Mouse (Mus musculus) liver, embryonic 14.5 days (tissue): ENCODE data around the gene Dpp6. TPM values are rescaled to one million over a fixed set of nuclear protein-coding genes. Genes with fewer than 3 reads are reported as not detected.
A peak's percentile ranks its signal among the peaks of the same experiment; 100 is the strongest.

ENCODE experiments used
- ATAC-seq: fragments of 200-750 bp; cut with Nextera tagmentation; 2 replicates; pipeline ENCODE4 v1.8.0; 2017; ENCODE audit warnings: moderate number of reproducible peaks, mild to moderate bottlenecking, moderate library complexity; ENCODE audit not compliant: insufficient read depth
- DNase-seq, 3 experiments: peaks; one replicate each; pipeline ENCODE4 v3.0.0-alpha.2; 2012 to 2013; ENCODE audit warnings: low read depth in 3 of 3, low spot score in 3 of 3
- H3K27ac ChIP-seq: fragments of 300-500 bp; sonication (generic); 2 replicates; pipeline ENCODE4 v1.5.1; 2014; ENCODE audit warnings: moderate library complexity, mild to moderate bottlenecking, control low read depth, inconsistent platforms
- H3K27me3 ChIP-seq: fragments of 300-500 bp; sonication (generic); 2 replicates; pipeline ENCODE4 v1.6.1; 2014; ENCODE audit warnings: mild to moderate bottlenecking, low read length, moderate library complexity; ENCODE audit not compliant: control insufficient read depth, insufficient read depth
- H3K36me3 ChIP-seq: fragments of 300-500 bp; sonication (generic); replicated peaks from 2 replicates; pipeline ENCODE4 v1.6.1; 2014; ENCODE audit warnings: low read depth; ENCODE audit not compliant: control insufficient read depth, insufficient read depth
- H3K4me1 ChIP-seq, 2 experiments: fragments of 200-500 bp in 1 of 2; fragments of 300-500 bp in 1 of 2; sonication (generic) in 1 of 2; replicated peaks; 2 replicates each; pipeline ENCODE4 v1.6.1; 2012 to 2014; ENCODE audit warnings: antibody characterized with exemption in 1 of 2, inconsistent platforms in 1 of 2, low read length in 1 of 2; ENCODE audit not compliant: control insufficient read depth in 2 of 2, insufficient read depth in 2 of 2
- H3K4me2 ChIP-seq: fragments of 300-500 bp; sonication (generic); 2 replicates; pipeline ENCODE4 v1.6.1; 2014; ENCODE audit warnings: low read depth, mild to moderate bottlenecking, control low read depth, moderate library complexity
- H3K4me3 ChIP-seq, 2 experiments: fragments of 200-500 bp in 1 of 2; fragments of 300-500 bp in 1 of 2; sonication (generic) in 1 of 2; 2 replicates each; pipeline ENCODE4 v1.5.1; 2012 to 2014; ENCODE audit warnings: low read depth in 2 of 2, low read length in 2 of 2, mild to moderate bottlenecking in 2 of 2, control low read depth in 1 of 2, inconsistent platforms in 1 of 2, moderate library complexity in 1 of 2; ENCODE audit not compliant: insufficient read depth in 1 of 2
- H3K9ac ChIP-seq: fragments of 300-500 bp; sonication (generic); replicated peaks from 2 replicates; pipeline ENCODE4 v1.6.1; 2014; ENCODE audit warnings: mild to moderate bottlenecking, control low read depth, moderate library complexity
- H3K9me3 ChIP-seq: fragments of 300-500 bp; sonication (generic); 2 replicates; pipeline ENCODE4 v1.6.1; 2016; ENCODE audit warnings: low read length, mixed read lengths; ENCODE audit not compliant: control insufficient read depth
- CTCF ChIP-seq: IDR thresholded peaks from 2 replicates; pipeline ENCODE4 v1.5.1; 2016; ENCODE audit warnings: antibody characterized with exemption, low read depth, control low read depth
- EP300 ChIP-seq: IDR thresholded peaks from 2 replicates; pipeline ENCODE4 v1.6.1; 2016; ENCODE audit warnings: antibody characterized with exemption, low read depth
- WGBS: fragments of 180-500 bp; shearing (Covaris S2); extraction: QIAGEN DNeasy Blood & Tissue Kit; methylation state at CpG from one replicate; pipeline ENCODE4 v1.1.7; 2014; ENCODE audit not compliant: insufficient replicate concordance; 5-methylcytosine and 5-hydroxymethylcytosine counted together
- polyA plus RNA-seq, 2 experiments: library from polyadenylated mRNA; depleted of rRNA in 1 of 2; stranded (reverse) in 1 of 2; unstranded in 1 of 2; fragments of >200 nt; fragmentation: Nextera tagmentation in 1 of 2; extraction: Ambion mirVana in 1 of 2; gene quantifications; 2 replicates each; pipeline versions ENCODE4 v1.2.1 to v1.2.3; 2012 to 2014

The Dpp6 gene
- polyA plus RNA-seq, 2 experiments, result 0.30 to 0.48 TPM

DNA sequence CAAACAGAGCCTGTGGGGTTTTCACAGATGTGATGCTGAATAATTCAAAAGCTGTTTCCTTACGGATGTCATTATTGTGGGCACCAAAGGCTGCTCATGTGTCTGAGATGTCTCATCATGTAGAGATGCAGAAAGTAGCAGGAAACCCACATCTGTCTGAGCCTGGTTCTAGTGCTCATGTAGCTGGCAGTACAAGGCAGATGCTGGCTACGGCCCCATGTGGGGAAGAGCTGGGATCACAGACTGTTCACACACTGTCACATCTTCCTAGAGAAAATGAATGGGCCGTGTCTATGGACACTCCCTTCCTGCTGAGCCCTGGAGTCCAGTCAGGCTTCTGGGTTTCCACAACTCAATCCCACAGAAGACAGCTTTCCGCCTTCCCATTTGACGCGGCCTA lies 885.5 kb downstream of the Dpp6 start:
- ATAC-seq (no peak), DNase-seq (no peak)
- Histone ChIP-seq H3K9ac (no peak overlapping the region), H3K9me3 (no peaks in the 10 kb centered on the region; the same call in 1 of the 2 replicates), H3K36me3 (no peaks in the 10 kb centered on the region), H3K4me2 (no peak overlapping the region), H3K27me3 (no peaks in the 10 kb centered on the region), H3K4me3 (no peak overlapping the region), H3K4me1 (peaks cover 13 to 14% of the 10 kb centered on the region in 2 experiments), H3K27ac (no peak overlapping the region)
- 69% methylated on average over 6 of the region's 6 CpGs for WGBS
- TF ChIP-seq EP300 (no peak), CTCF (no peak)

- Histone ChIP-seq H3K4me3 (no peak overlapping the region), H3K27me3 (no peaks in the 10 kb centered on the region), H3K27ac (no peak overlapping the region), H3K4me2 (no peak overlapping the region), H3K9me3 (no peaks in the 10 kb centered on the region; the same call in 1 of the 2 replicates), H3K36me3 (no peaks in the 10 kb centered on the region), H3K4me1 (peaks cover 36 to 39% of the 10 kb centered on the region in 2 experiments), H3K9ac (no peak overlapping the region)
- no peak for DNase-seq
- no peak for ATAC-seq
- TF ChIP-seq CTCF (peak; percentile 67), EP300 (no peak)
Observed at GRCm38 (mm10) chr5:27705020-27705419, 888.0 kb downstream of the Dpp6 start.

GRCm38 (mm10) chr5:27706551-27706950 lies 889.5 kb downstream of the Dpp6 start:
- no peaks in the 10 kb centered on the region for H3K27me3 ChIP-seq
- 42% methylated on average over 6 of the region's 6 CpGs for WGBS
- H3K4me1 ChIP-seq, result peaks cover 38 to 44% of the 10 kb centered on the region in 2 experiments
- no peaks in the 10 kb centered on the region for H3K36me3 ChIP-seq
- TF ChIP-seq CTCF, result no peak
- TF ChIP-seq EP300, result no peak
- no peaks in the 10 kb centered on the region; the same call in 1 of the 2 replicates for H3K9me3 ChIP-seq
- peak overlapping the region; percentile 90 for H3K27ac ChIP-seq
- ATAC-seq (no peak), DNase-seq (no peak)
- H3K9ac ChIP-seq, result no peak overlapping the region
- peak overlapping the region; percentile 82 for H3K4me2 ChIP-seq
- H3K4me3 ChIP-seq, result no peak overlapping the region

DNA sequence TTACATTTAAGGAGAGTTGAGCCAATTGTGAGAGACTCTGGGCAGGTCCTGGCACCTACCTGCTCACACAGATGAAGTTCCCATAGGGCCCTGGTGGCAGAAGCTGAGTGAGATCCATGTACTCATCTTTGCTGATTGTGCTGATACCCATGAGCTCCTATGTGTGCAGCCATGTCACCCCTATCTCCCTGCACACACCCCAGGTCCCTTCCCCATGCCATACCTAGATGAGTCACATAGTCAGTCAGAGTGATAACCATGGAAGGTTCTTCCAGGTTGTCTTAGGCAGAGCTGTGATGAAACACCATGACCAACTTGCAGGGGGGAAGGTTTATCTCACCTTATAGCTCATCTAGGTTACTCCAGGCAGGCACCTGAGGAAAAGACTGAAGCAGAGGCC lies 890.3 kb downstream of the Dpp6 start:
- peak overlapping the region; percentile 52 for H3K9ac ChIP-seq
- peak; percentile 16 to 46 (median 40) for DNase-seq
- no peaks in the 10 kb centered on the region for H3K36me3 ChIP-seq
- peak; percentile 73 for ATAC-seq
- peak overlapping the region; percentile 90 for H3K27ac ChIP-seq
- peak overlapping the region; percentile 82 for H3K4me2 ChIP-seq
- no peak overlapping the region for H3K4me3 ChIP-seq
- H3K4me1 ChIP-seq, result peaks cover 38 to 44% of the 10 kb centered on the region in 2 experiments
- TF ChIP-seq EP300 (peak; percentile 36), CTCF (peak; percentile 27; the same call in 1 of the 2 replicates)
- no peaks in the 10 kb centered on the region for H3K27me3 ChIP-seq
- H3K9me3 ChIP-seq, result no peaks in the 10 kb centered on the region; the same call in 1 of the 2 replicates

DNA sequence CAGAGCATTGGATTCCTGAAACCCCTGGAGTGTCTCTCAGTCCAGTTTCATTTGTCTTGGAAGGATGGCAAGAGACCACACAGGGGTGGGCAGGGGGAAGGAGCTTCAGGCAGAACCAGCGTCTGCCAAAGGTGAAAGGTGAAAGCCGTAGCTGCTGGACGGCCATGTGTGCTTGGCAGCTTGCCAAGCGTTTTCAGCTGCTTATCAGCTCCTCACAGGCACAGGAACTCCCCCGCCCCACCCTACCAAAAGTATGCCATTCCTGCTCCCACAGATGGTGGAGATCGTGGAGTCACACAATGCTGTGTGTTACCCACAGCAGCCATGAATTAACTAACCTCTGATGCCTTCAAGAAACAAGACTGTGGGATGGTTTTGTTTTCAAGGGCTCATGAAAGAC lies 891.2 kb downstream of the Dpp6 start:
- 0% methylated on average over 6 of the region's 6 CpGs for WGBS
- Histone ChIP-seq H3K9me3 (no peaks in the 10 kb centered on the region; the same call in 1 of the 2 replicates), H3K27ac (peak overlapping the region; percentile 90), H3K9ac (peak overlapping the region; percentile 59), H3K36me3 (no peaks in the 10 kb centered on the region), H3K4me1 (peaks cover 38 to 44% of the 10 kb centered on the region in 2 experiments), H3K4me3 (peak overlapping the region; percentile 4 to 26; a peak in 3 of 4 replicates), H3K4me2 (peak overlapping the region; percentile 82), H3K27me3 (no peaks in the 10 kb centered on the region)
- DNase-seq, result peak; percentile 87 to 89 (median 88)
- ATAC-seq, result peak; percentile 86
- TF ChIP-seq EP300 (peak; percentile 93), CTCF (peak; percentile 11; the same call in 1 of the 2 replicates)
